Mouse (Mus musculus) lung, adult 18-20 months (tissue): Measurements from ENCODE around the gene Tardbp.
A peak's percentile ranks its signal among the peaks of the same experiment; 100 is the strongest.

Source experiments
- DNase-seq, 2 experiments: peaks; one replicate each; pipeline ENCODE4 v3.0.0; 2022; ENCODE audit warnings: mixed read lengths in 2 of 2

Gene Tardbp

GRCm38 (mm10) chr4:148600316-148600715 lies 26.5 kb downstream of the Tardbp start:
- no peak for DNase-seq

DNA sequence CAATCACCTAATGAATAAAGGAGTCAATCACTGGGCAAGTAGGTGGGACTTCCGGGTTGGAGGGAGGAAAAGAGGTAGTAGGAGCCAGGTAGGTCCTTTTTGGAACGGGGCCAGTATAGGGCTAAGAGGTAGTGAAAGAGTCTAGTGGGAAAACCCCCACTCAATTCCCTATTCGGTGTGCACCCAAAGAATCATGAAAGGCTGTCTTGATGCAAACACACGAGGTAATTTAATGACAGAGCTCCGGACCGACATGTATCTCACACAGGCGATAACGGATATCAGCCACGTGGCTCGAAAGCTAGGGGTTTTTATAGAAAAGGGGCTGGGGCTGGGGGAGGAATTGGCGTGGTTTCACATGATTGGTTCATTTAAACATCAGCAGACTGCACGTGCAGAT lies 28.0 kb downstream of the Tardbp start:
- no peak for DNase-seq

DNA sequence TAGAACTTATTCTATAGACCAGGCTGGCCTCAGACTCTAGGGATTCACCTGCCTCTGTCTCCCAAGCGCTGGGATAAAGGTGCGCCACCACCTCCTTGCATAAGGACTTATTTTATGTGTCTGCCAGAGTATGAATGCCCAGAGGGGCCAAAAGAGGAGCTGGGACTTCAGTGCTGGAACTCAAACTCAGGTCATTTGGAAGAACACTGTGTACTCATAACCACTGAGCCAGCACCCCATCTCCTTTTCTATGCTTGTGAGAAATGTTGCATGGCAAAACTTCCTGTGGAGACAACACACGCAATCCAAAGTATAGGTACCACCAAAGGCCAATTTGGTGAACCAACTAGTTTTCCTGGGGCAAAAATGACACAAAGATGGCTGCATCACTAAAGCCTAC lies 30.1 kb downstream of the Tardbp start:
- DNase-seq = no peak

- DNase-seq = no peak
Measured at GRCm38 (mm10) chr4:148595916-148596315, 30.9 kb downstream of the Tardbp start.

- DNase-seq = no peak
Measured at GRCm38 (mm10) chr4:148593996-148594395, 32.8 kb downstream of the Tardbp start.

GRCm38 (mm10) chr4:148591637-148592380 lies 35.0 kb downstream of the Tardbp start:
- peak in 1 of 2 experiments; percentile 17 for DNase-seq

DNA sequence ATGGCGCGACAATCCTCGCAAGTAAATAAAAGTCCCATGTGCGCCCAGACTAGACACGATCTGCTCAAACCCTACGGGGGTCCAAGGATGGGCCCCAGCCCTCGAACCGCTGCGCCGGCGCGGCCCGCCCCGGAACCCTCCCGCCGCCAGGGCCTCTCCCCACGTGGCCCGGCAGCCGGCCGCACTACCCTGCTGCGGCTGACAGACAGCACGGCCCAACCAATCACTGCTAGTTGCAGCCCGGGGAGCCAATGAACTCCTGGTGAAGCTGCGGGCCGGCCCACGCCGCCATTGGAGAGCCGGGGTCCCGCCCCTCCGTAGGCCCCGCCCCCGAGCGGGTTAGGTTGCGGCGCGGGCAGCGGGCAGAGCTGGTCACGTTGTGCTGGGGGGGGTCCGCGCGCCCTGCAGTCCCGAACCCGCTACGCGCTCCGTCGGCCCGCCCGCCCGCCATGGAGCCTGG lies 35.6 kb downstream of the Tardbp start, which contains the start of gene Srm:
TSS of gene Srm (plus strand) at position 333 of the 460 bp plus-strand sequence.
- peak; percentile 98 to 99 for DNase-seq

DNA sequence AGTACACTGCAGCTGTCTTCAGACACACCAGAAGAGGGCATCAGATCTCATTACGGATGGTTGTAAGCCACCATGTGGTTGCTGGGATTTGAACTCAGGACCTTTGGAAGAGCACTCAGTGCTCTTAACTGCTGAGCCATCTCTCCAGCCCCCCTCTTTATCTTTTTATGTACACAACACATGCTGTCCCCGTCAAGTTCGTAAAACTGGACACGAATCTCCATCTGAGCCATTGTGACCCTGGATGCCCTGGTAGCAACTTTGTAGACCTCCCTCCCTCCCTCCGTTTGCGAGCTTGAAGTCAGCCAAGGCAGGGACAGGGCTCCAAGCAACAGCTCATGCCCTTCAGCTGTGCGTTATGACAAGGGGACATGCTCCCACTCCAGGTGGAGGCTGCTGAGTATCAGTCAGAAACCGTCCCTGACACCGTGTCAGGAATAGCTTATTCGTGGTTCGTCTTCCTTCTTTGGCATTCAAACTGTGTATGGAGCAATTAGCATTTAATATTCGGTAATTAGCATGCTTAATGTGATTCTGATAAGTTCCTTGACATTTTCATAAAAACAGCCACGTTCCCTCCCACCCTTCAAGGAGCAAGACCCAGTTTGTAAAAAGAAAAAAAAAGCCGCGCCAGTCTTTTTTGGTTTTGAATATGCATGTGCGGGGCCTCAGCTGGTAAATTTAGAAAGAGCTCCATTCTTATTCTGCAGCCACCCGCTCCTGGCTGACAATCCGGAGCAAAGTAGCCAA lies 36.2 kb downstream of the Tardbp start:
- DNase-seq = no peak

GRCm38 (mm10) chr4:148589565-148589964 lies 37.3 kb downstream of the Tardbp start:
- DNase-seq = peak; percentile 57 to 80

GRCm38 (mm10) chr4:148588793-148589192 lies 38.0 kb downstream of the Tardbp start:
- DNase-seq = no peak

DNA sequence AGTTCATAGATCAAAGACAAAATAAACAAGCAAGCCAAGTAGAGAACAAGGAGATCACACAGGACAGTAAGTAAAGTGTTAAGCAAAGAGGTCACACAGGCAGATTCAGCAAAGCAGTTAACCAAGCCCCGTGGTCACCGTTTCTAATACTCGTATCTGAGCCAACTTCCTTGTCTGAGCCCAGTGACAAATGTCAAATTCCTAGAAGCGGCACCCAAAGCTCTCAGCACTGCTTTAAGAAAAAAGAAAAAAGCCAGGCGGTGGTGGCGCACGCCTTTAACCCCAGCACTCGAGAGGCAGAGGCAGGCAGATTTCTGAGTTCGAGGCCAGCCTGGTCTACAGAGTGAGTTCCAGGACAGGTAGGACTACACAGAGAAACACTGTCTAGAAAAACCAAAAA lies 40.2 kb downstream of the Tardbp start:
- DNase-seq = no peak

DNA sequence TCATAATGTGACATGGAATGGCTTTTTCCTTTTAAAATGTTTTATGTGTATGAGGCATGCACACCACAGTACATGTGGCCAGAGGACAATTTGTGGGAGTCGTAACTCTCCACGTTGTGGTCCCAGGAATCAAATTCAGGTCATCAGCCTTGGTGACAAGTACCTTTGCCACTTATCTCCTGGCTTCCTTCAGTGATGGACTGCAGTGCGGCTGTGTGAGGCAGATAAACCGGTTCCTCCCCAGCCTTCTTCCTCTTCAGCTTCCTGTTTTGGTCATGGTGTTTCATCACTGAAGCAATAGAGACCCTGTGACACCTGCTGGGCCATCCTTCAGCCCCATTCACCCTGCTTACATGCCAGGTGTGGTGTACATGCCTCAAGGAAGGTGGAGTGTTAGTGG lies 43.6 kb downstream of the Tardbp start:
- DNase-seq = no peak

- no peak for DNase-seq
Measured at GRCm38 (mm10) chr4:148581422-148581821, 45.4 kb downstream of the Tardbp start.

- no peak for DNase-seq
Measured at GRCm38 (mm10) chr4:148580765-148581164, 46.1 kb downstream of the Tardbp start.

- DNase-seq = no peak
Measured at GRCm38 (mm10) chr4:148573222-148573621, 53.6 kb downstream of the Tardbp start.

- no peak for DNase-seq
Measured at GRCm38 (mm10) chr4:148570693-148571295, 56.0 kb downstream of the Tardbp start.

- DNase-seq = no peak
Measured at GRCm38 (mm10) chr4:148570138-148570537, 56.7 kb downstream of the Tardbp start.

DNA sequence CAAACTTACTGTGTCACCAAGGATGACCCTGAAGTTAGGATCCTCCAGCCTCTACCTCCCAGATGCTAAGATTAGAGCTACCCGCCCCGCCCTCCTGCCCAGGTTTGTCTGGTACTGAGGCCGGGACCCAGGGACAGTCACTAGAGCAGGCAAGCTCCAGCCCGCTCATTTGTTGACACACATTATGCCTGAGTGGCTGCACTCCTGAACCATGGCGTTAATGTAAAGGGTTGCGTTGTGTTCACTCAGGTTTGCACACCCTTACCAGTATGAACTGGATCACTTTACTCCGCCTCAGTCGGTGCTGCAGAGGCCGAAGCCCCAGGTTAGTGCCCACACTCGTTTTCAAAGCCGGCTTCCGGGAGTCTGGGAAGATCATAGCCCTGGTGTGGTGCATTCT lies 63.2 kb downstream of the Tardbp start:
- no peak for DNase-seq

GRCm38 (mm10) chr4:148562676-148563075 lies 64.1 kb downstream of the Tardbp start:
- DNase-seq = no peak
